In genomic region chr10:75951424-75952050, GRCm38 (mm10) we compare ENCODE assay signal across 8 mouse cellular contexts. TPM values are rescaled to one million over a fixed set of nuclear protein-coding genes. Genes with fewer than 3 reads are reported as not detected.
A peak's percentile ranks its signal among the peaks of the same experiment; 100 is the strongest.
DNase-seq lines count a peak whose midpoint lies in the region; ATAC-seq and TF ChIP-seq lines count a peak whose summit lies in the region.

No protein-coding gene starts in this region.

- DNase-seq in gastrocnemius, adult 18-20 months (ENCODE audit: low spot score) = peak; percentile 53
- no peak for DNase-seq in gastrocnemius, postnatal 36 days
- peak; percentile 71 for DNase-seq in ZHBTc4 (ENCODE audit: low read depth, low spot score)
- DNase-seq in limb, embryonic 14.5 days (ENCODE audit: low spot score) = peak; percentile 73
- peak; percentile 53 for DNase-seq in thymus, postnatal 4 days

- H3K9me3 ChIP-seq in embryonic facial prominence, embryonic 15.5 days (replicated peaks) = no peaks in the 10 kb centered on the region
- H3K9me3 ChIP-seq in hindbrain, embryonic 13.5 days = no peaks in the 10 kb centered on the region
- H3K9me3 ChIP-seq in limb, embryonic 14.5 days (ENCODE audit: control insufficient read depth, low read length) = no peaks in the 10 kb centered on the region
- no peaks in the 10 kb centered on the region for H3K9me3 ChIP-seq in midbrain, embryonic 16.5 days (replicated peaks; ENCODE audit: control insufficient read depth, low read length, poor library complexity, severe bottlenecking)

- no peak for ATAC-seq in embryonic facial prominence, embryonic 15.5 days (ENCODE audit: insufficient number of reproducible peaks, low FRiP score, low TSS enrichment, low read depth)
- peak; percentile 21; the same call in 1 of the 2 replicates for ATAC-seq in hindbrain, embryonic 13.5 days (ENCODE audit: low FRiP score)
- peak; percentile 17 for ATAC-seq in limb, embryonic 14.5 days (ENCODE audit: low FRiP score, low read depth)
- ATAC-seq in midbrain, embryonic 16.5 days = peak; percentile 30; the same call in 1 of the 2 replicates

- peak overlapping the region; percentile 28; the same call in 1 of the 2 replicates for H3K9ac ChIP-seq in embryonic facial prominence, embryonic 15.5 days
- H3K9ac ChIP-seq in hindbrain, embryonic 13.5 days = peak overlapping the region; percentile 69
- H3K9ac ChIP-seq in limb, embryonic 14.5 days (ENCODE audit: low read depth, low read length, severe bottlenecking) = peak overlapping the region; percentile 57
- peak overlapping the region; percentile 62; the same call in 1 of the 2 replicates for H3K9ac ChIP-seq in midbrain, embryonic 16.5 days (ENCODE audit: low read depth, low read length)

- peaks cover 19% of the 10 kb centered on the region for H3K4me1 ChIP-seq in embryonic facial prominence, embryonic 15.5 days
- peaks cover 11% of the 10 kb centered on the region for H3K4me1 ChIP-seq in hindbrain, embryonic 13.5 days (replicated peaks)
- 0 out of 2 replicates have a peak, but pooled peaks cover 3% of the 10 kb centered on the region for H3K4me1 ChIP-seq in limb, embryonic 14.5 days (ENCODE audit: control insufficient read depth, insufficient read depth, low read length)
- H3K4me1 ChIP-seq in midbrain, embryonic 16.5 days (ENCODE audit: control insufficient read depth, insufficient read depth, low read length) = peaks cover 10% of the 10 kb centered on the region

- peak overlapping the region; percentile 85 for H3K4me2 ChIP-seq in embryonic facial prominence, embryonic 15.5 days (replicated peaks)
- peak overlapping the region; percentile 84 for H3K4me2 ChIP-seq in hindbrain, embryonic 13.5 days
- peak overlapping the region; percentile 75 for H3K4me2 ChIP-seq in limb, embryonic 14.5 days (replicated peaks; ENCODE audit: low read depth, low read length, severe bottlenecking)
- H3K4me2 ChIP-seq in midbrain, embryonic 16.5 days (ENCODE audit: low read length) = peak overlapping the region; percentile 79

- intact Hi-C loops in gastrocnemius, postnatal 36 days (cut with DNase I) = loop anchor here (2.0 to 5.0 kb wide), 2 partner anchors 69 to 207 kb away; no protein-coding TSS in a partner anchor

- H3K36me3 ChIP-seq in embryonic facial prominence, embryonic 15.5 days = no peaks in the 10 kb centered on the region
- no peaks in the 10 kb centered on the region for H3K36me3 ChIP-seq in hindbrain, embryonic 13.5 days
- no peaks in the 10 kb centered on the region for H3K36me3 ChIP-seq in limb, embryonic 14.5 days (ENCODE audit: control insufficient read depth, insufficient read depth, low read length)
- no peaks in the 10 kb centered on the region for H3K36me3 ChIP-seq in midbrain, embryonic 16.5 days (ENCODE audit: control insufficient read depth, insufficient read depth, low read length)

- TF ChIP-seq POLR2A in limb, embryonic 14.5 days (IDR thresholded peaks at IDR 0.05; ENCODE audit: borderline replicate concordance, extremely low read depth, insufficient read depth, insufficient read length) = no peak

- H3K27me3 ChIP-seq in embryonic facial prominence, embryonic 15.5 days = peaks cover 3% of the 10 kb centered on the region; the same call in 1 of the 2 replicates
- H3K27me3 ChIP-seq in hindbrain, embryonic 13.5 days = peaks cover 40% of the 10 kb centered on the region
- no peaks in the 10 kb centered on the region; the same call in 1 of the 2 replicates for H3K27me3 ChIP-seq in limb, embryonic 14.5 days (ENCODE audit: control insufficient read depth, insufficient read depth, low read length)
- peaks cover 7% of the 10 kb centered on the region for H3K27me3 ChIP-seq in midbrain, embryonic 16.5 days (ENCODE audit: control insufficient read depth, insufficient read depth, low read depth, low read length)

- peak overlapping the region; percentile 46 for H3K4me3 ChIP-seq in embryonic facial prominence, embryonic 15.5 days (replicated peaks)
- peak overlapping the region; percentile 42 for H3K4me3 ChIP-seq in hindbrain, embryonic 13.5 days
- peak overlapping the region; percentile 34 for H3K4me3 ChIP-seq in limb, embryonic 14.5 days (replicated peaks; ENCODE audit: low read length)
- peak overlapping the region; percentile 41 for H3K4me3 ChIP-seq in midbrain, embryonic 16.5 days (ENCODE audit: low read depth, low read length)

- 2% methylated on average over 13 of the region's 13 CpGs for WGBS in embryonic facial prominence, embryonic 15.5 days
- WGBS in hindbrain, embryonic 13.5 days = 5% methylated on average over 13 of the region's 13 CpGs
- 3% methylated on average over 13 of the region's 13 CpGs for WGBS in limb, embryonic 14.5 days
- 3% methylated on average over 13 of the region's 13 CpGs for WGBS in midbrain, embryonic 16.5 days

- no peak overlapping the region for H3K27ac ChIP-seq in embryonic facial prominence, embryonic 15.5 days (replicated peaks)
- no peak overlapping the region for H3K27ac ChIP-seq in hindbrain, embryonic 13.5 days
- H3K27ac ChIP-seq in limb, embryonic 14.5 days (replicated peaks; ENCODE audit: low read depth, low read length) = no peak overlapping the region
- H3K27ac ChIP-seq in midbrain, embryonic 16.5 days (ENCODE audit: low read length) = no peak overlapping the region

RNA-seq across cellular contexts. Expression of gene Gm5134, which starts 2.8 kb away (rescaled TPM):
- total RNA-seq in gastrocnemius, adult 18-20 months (2021) = not detected
- not detected for total RNA-seq in gastrocnemius, postnatal 36 days (2021)
- not detected in 2 replicates for polyA plus RNA-seq in embryonic facial prominence, embryonic 15.5 days (2015; fragmentation: Nextera tagmentation; extraction: Ambion mirVana)
- not detected in 2 replicates for polyA plus RNA-seq in hindbrain, embryonic 13.5 days (2015; fragmentation: Nextera tagmentation; extraction: Ambion mirVana)
- 0.04 and 0.09 TPM in 2 replicates for polyA plus RNA-seq in limb, embryonic 14.5 days (2012; rRNA removed)
- polyA plus RNA-seq in limb, embryonic 14.5 days (2014; fragmentation: Nextera tagmentation; extraction: Ambion mirVana) = 0.10 TPM in 1 of 2 replicates, not detected in the other
- polyA plus RNA-seq in midbrain, embryonic 16.5 days (2015; fragmentation: Nextera tagmentation; extraction: Ambion mirVana) = not detected in 2 replicates

RNA-seq across cellular contexts. Expression of gene Vpreb3, which starts 8.7 kb away (rescaled TPM):
- not detected for total RNA-seq in gastrocnemius, adult 18-20 months (2021)
- total RNA-seq in gastrocnemius, postnatal 36 days (2021) = not detected
- 1.4 and 1.6 TPM in 2 replicates for polyA plus RNA-seq in embryonic facial prominence, embryonic 15.5 days (2015; fragmentation: Nextera tagmentation; extraction: Ambion mirVana)
- polyA plus RNA-seq in hindbrain, embryonic 13.5 days (2015; fragmentation: Nextera tagmentation; extraction: Ambion mirVana) = 0.57 and 1.2 TPM in 2 replicates
- polyA plus RNA-seq in limb, embryonic 14.5 days (2012; rRNA removed) = 0.15 and 0.22 TPM in 2 replicates
- 0.35 and 0.76 TPM in 2 replicates for polyA plus RNA-seq in limb, embryonic 14.5 days (2014; fragmentation: Nextera tagmentation; extraction: Ambion mirVana)
- polyA plus RNA-seq in midbrain, embryonic 16.5 days (2015; fragmentation: Nextera tagmentation; extraction: Ambion mirVana) = 0.84 and 1.5 TPM in 2 replicates

RNA-seq across cellular contexts. Expression of gene Gm867, which starts 11.1 kb away (rescaled TPM):
- total RNA-seq in gastrocnemius, adult 18-20 months (2021) = not detected
- total RNA-seq in gastrocnemius, postnatal 36 days (2021) = not detected
- 0.81 and 0.89 TPM in 2 replicates for polyA plus RNA-seq in embryonic facial prominence, embryonic 15.5 days (2015; fragmentation: Nextera tagmentation; extraction: Ambion mirVana)
- 1.7 and 2.3 TPM in 2 replicates for polyA plus RNA-seq in hindbrain, embryonic 13.5 days (2015; fragmentation: Nextera tagmentation; extraction: Ambion mirVana)
- 0.16 TPM in 1 of 2 replicates, not detected in the other for polyA plus RNA-seq in limb, embryonic 14.5 days (2012; rRNA removed)
- polyA plus RNA-seq in limb, embryonic 14.5 days (2014; fragmentation: Nextera tagmentation; extraction: Ambion mirVana) = 0.33 TPM in 1 of 2 replicates, not detected in the other
- polyA plus RNA-seq in midbrain, embryonic 16.5 days (2015; fragmentation: Nextera tagmentation; extraction: Ambion mirVana) = 0.92 and 1.0 TPM in 2 replicates

RNA-seq across cellular contexts. Expression of gene Mmp11, which starts 15.2 kb away (rescaled TPM):
- 1 to 10 TPM; 1.8 to 2.6 TPM for total RNA-seq in gastrocnemius, adult 18-20 months (2021)
- 1 to 10 TPM; 2.1 to 2.3 TPM for total RNA-seq in gastrocnemius, postnatal 36 days (2021)
- 101 and 133 TPM in 2 replicates for polyA plus RNA-seq in embryonic facial prominence, embryonic 15.5 days (2015; fragmentation: Nextera tagmentation; extraction: Ambion mirVana)
- 26.8 and 34.9 TPM in 2 replicates for polyA plus RNA-seq in hindbrain, embryonic 13.5 days (2015; fragmentation: Nextera tagmentation; extraction: Ambion mirVana)
- polyA plus RNA-seq in limb, embryonic 14.5 days (2012; rRNA removed) = 240 and 307 TPM in 2 replicates
- 213 and 279 TPM in 2 replicates for polyA plus RNA-seq in limb, embryonic 14.5 days (2014; fragmentation: Nextera tagmentation; extraction: Ambion mirVana)
- polyA plus RNA-seq in midbrain, embryonic 16.5 days (2015; fragmentation: Nextera tagmentation; extraction: Ambion mirVana) = 13.3 and 14.6 TPM in 2 replicates

RNA-seq across cellular contexts. Expression of gene Chchd10, which starts 18.6 kb away (rescaled TPM):
- 1,000 to 10,000 TPM; 1,419 to 1,763 TPM for total RNA-seq in gastrocnemius, adult 18-20 months (2021)
- 1,000 to 10,000 TPM; 1,320 to 1,585 TPM for total RNA-seq in gastrocnemius, postnatal 36 days (2021)
- 29.7 and 33.4 TPM in 2 replicates for polyA plus RNA-seq in embryonic facial prominence, embryonic 15.5 days (2015; fragmentation: Nextera tagmentation; extraction: Ambion mirVana)
- 37.0 and 37.8 TPM in 2 replicates for polyA plus RNA-seq in hindbrain, embryonic 13.5 days (2015; fragmentation: Nextera tagmentation; extraction: Ambion mirVana)
- polyA plus RNA-seq in limb, embryonic 14.5 days (2012; rRNA removed) = 11.7 and 13.6 TPM in 2 replicates
- 16.2 and 24.8 TPM in 2 replicates for polyA plus RNA-seq in limb, embryonic 14.5 days (2014; fragmentation: Nextera tagmentation; extraction: Ambion mirVana)
- 72.1 and 93.2 TPM in 2 replicates for polyA plus RNA-seq in midbrain, embryonic 16.5 days (2015; fragmentation: Nextera tagmentation; extraction: Ambion mirVana)

Comparison
In these comparisons a context has a peak if more than half of its experiments do, and no peak if none do; other contexts are left out.
1. DNase-seq: peak in gastrocnemius, adult 18-20 months (single experiment), ZHBTc4 (single experiment), limb, embryonic 14.5 days (single experiment) and thymus, postnatal 4 days (single experiment); none in gastrocnemius, postnatal 36 days (0 of 2).
2. Peak in every context shown above with its lines, with median percentiles within 50 percentile points of each other: H3K4me2 ChIP-seq, H3K4me3 ChIP-seq and H3K9ac ChIP-seq.